Mouse (Mus musculus) mesoderm, embryonic 11.5 days (tissue): ENCODE data around the gene Fibin.

Experiments
- DNase-seq: peaks from one replicate; pipeline ENCODE4 v3.0.0-alpha.2; 2012; ENCODE audit warnings: low read depth, low spot score

Fibin gene

DNA sequence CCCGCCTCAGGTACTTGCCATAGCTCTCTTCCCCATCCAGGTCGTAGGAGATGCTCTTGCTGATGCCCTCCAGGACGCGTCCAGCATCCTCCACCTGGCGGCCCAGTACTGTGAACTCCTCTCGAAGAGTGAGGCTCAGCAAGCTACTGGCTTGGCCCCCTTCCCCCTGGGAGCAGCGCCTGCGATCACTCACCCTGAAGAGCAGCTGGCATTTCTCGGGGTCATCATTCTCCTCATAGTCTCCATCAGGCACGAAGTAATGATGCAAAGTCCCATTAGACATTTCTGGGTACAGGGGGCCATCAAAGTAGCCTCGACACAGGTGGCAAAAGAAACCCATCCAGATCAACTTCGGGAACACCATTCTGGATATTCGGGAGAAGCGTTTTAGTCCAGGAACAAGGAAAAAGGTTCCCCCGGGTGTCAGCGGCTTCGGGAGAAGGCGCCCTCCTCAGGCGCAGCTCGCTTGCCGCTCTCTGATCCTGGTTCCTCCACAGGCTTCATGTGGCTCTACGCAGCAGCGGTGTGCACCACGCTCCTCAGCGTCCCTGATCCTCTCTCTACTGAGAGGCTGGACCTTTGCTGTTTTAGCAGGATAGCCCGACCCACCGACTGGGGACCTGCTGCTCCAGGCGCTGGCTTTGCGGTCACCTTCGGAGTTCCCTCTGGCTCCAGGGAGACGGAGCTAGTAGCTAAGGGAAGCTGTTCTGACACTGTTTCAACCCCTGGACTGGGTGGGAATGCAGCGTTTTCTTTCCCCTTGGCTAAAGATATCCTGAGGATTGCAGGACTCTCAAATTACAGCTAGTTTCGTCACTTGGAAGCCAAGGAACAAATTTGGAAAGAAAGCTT is at the start of gene Fibin:
Gene Fibin (minus strand): TSS at position 752 of the 852 bp plus-strand sequence.
- peak; percentile 60 for DNase-seq

DNA sequence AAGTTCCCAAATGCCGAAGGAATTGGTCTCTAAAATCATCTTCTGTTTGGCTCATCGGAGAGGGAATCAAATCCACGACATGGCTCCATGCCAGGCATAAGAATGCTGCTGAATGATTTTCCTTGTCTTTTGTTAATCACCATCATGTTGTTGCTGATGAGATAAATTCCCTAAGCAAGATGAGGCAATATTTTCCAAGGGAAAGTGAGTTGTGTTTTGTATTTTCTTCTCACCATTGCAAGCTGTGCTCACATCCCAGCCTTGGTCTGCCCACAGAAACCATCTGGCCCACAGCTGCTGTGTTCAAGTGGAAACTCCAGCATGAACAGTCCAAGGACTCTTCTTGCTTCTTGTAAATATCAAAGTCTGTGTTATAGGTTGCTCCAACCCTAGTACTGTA is 48.4 kb upstream of the Fibin start:
- no peak for DNase-seq

DNA sequence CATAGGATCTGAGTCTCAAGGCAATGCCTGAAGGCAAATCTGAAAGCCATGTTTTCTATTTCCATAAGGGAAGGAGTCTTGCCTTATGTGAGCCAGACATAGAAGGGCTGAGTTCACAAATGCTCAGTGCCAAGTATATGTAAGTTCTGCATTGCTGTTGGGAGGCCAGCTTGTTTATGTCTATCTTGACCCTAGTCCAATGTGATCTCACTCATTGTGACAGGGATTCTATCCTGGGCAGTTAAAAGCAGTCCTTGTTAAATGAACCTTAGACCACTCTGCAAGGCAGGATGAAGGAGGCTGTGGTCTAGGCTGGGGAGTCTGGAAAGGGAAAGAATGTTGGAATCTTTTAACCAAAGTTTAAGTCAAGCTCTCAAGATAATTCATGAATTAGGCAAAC is 45.8 kb upstream of the Fibin start:
- DNase-seq, result no peak

DNA sequence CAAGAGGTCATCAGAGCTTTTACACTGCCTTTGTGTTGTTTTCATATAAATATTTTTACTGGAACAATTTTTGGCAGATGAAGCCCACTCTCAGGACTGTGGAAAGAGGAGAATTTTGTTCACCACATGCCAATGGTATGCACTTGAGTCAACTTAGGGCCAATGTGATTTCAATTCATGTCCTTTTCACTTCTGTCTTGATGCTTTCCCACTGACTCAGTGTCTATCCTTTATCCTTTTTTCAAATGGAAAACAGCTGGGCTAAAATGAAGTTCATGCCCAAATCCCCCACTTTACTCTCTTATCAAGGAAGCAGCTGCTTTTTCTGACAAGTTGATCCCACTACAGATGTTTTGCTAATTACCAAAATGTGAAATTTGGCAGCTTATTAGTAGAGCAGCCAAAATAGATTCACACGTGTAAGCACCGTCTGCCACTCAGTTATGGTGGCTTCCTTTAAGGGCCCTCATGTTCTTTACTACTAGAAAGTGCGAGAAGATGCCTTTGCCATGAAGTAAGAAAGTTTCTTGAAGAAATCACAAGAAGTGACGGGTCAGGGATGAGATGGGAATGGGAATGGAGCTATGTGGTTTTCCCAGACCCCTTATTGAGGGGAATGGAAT is 29.8 kb upstream of the Fibin start:
- DNase-seq, result no peak

DNA sequence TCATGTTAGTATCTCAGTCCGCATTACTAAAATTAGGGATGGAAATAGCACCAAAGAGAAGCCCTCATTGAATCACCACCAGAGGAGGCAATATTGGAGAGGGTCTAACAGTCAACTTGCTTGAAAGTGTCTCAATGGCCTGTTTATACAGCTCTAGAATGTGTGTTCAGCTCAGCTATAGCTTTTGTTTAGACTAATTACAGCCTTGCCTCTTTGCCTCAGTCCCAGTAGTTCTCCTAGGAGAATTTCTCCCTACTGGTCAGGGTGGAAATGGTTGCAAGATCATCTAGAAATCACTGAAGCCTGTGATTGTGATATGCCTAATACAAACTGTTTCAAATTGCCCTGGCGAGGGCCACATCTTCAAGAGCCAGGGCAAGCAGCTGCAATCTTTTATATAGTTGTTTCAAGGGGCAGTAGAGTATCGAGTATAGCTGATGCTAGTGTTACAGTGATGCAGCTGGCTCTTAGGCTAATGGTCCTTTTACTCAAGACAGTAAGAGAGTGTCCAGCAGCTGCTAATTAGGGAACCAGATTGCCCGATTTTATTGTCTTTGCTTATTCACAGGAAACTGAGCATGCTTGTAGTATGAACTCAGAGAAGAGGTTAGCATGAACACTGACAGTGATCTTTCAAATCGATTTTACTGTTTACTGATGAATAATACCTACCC is 27.9 kb upstream of the Fibin start:
- no peak for DNase-seq

DNA sequence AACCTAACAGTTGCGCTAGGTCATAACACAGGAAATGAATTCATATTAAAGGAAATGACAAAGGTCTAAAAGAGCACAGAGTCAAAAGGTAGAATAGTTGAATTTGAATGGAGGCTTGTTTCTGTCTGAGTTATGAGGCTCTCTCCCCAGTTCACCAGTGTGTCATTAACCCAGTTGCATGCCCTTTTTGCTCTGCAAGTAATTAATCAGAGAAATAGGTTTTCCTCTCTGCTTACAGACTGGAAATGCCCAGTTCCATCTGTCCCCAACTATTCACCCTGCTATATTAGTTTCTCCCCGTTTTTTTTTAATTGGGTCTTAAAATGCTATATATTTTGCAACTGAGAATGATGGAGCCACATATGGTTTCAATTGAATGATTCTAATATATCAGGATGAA is 16.8 kb upstream of the Fibin start:
- peak; percentile 57 for DNase-seq

DNA sequence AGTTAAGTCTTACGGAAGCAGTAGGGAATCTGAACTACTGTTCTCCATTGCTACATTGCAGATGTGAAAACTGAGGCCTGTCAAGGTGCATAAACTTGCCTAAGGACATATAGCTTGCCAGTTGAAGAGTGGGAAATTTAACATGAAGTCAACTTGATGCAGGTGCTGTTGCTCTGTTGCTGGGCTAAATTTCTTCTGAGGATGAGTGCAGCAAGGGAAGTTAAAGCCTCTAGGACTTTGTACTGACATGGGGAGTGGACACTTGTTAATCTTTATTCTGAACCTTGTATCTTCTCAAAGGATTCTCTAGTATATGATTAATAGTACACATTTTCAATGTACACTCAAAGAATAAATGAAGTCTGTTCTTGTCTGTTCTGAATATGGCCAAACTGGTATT is 13.7 kb upstream of the Fibin start:
- DNase-seq, result no peak

DNA sequence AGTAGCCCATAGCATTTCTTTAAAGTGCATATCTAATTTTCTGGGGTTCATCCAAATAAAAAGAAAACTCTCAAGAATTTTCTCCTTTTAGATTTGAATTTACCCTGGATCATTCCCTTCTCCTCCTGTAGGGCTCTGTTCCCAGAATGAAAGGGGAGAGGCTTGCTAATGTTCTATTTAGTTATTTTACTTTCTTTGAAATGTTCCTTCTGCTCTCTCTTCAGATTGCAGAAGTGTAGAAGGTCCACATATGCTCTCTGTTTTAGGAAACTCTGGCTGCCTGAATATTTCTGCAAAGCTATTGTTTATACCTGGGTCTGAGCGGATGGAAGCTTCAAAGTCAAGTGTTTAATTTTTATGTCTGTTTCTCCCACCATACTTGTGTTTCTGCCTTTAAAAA is 12.5 kb upstream of the Fibin start:
- DNase-seq, result no peak

DNA sequence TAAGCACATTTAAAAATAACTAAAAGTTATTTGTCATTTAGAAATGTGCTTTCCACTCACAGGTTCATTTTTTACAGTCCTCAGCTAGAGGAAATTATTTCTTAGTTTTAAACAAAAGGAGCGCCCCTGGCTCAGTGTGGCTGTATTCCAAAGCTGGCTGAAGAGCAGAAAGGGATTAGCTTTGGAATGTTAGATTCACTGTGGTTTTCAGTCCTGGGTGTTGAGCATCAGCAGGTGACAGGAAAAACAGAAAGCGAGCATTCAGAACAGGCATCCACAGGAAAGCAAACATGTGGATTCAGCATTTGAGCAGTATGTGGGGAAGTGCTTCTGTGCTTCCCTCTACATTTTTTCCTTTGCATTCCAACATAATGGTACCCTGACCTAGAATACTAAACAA is 10.2 kb upstream of the Fibin start:
- no peak for DNase-seq

DNA sequence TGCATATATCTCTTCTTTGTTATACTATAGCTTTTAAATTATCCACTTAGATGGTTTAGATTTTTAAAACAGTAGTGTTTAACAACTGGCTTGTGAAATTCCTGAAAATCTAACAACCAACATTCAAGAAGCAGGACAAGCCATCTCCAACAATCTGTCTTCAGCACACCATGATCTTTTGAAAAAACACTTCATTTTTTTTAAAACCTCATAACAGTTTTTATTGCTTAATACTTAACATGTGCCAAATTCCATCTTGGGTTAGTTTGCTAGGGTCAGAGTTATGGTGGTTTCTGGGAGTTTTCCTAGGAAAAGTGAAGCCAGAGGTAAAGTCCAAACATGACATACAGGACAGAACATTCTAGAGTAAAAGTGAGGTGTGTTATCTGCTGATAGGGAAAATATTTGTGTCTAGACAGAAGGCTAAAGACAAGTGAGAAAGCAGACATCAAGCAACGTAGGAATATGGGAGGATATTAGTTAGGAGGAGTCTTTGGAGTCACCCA is 4.5 kb upstream of the Fibin start:
- no peak for DNase-seq

DNA sequence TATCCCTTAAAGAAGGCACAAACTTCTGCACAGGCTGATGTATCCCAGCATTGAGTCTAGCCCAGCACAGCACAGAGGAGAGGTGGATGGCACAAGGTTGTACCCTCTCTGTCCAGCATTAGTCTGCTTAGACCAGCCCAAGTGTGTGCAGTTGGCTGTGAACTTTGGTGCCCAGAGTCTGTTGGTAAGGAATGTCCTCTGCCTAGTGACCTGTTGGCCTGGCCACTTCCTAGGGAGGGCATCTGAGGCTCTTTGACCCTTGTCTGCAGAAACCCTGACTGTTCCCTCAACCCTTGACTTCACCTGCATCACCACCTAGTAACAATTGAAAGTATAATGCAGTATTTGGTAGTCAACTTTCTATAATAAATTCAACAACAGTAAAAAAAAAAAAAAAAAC is 2.4 kb upstream of the Fibin start:
- no peak for DNase-seq

DNA sequence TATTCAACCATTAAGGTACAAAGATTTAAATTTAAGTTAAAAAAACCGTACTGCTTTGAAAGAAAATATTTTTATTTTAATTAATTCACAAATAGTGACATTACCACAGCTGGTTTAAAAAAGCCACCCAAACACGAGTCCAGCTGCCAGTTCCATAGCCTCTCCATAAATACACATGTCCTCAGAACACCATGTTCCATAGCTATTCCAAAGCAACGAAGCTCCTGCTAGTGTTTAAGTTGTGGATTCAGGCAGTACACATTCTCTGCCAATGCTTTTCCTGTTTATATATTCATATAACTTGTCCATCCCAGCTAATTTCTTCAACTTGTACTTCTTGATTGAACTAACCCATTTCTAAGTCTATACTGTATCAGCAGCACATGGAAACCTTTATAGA is 872 bp upstream of the Fibin start:
- DNase-seq, result no peak

DNA sequence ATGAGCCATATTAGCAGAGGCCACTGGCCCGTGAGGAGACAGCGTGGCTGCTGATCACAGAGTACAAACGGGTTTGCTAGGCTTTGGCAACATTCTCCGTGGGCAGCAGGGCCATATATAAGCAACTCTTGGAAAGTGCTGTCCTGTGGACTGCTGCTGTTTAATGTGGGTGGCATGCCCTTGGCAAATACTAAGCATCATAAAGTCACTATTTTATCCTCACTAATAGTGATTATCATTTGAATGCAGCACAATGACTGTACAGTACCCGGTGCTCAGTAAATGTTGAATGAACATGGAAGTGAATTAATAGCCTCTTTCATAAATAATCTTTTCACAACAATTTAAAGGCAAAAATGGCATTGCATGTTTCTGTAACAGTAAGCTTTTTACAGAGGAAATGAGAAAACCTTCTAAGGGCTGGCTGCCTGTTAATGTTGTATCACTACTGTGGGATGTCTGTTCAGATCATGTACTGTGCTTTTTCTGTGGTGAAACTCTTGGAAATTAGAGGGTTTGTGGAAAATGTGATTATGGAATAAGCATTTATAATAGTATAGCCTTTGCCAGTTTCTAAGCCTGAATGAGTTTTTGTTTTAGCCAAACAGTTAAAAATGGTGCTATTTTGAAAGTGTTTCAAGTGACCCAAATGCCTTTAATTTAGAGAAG is 9.5 kb downstream of the Fibin start:
- DNase-seq, result no peak

DNA sequence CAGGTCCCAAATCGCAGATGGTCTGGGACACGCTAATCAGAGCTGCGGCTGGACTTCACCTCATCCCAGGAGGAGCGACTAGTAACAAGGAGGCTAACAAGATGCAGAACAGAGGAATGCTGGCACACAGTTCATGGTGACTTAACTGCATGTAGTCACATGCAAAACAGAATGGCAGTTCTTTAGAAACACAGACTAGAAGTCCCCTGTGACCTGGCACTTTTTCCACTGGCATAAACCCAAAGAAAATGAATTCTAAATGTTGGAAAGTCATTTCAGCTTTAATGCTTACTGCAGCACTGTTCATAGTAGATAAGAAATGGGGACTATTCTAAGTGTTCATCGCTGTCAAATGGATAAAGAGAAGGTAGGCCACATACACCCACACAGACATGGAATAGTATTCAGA is 11.1 kb downstream of the Fibin start:
- DNase-seq, result no peak

DNA sequence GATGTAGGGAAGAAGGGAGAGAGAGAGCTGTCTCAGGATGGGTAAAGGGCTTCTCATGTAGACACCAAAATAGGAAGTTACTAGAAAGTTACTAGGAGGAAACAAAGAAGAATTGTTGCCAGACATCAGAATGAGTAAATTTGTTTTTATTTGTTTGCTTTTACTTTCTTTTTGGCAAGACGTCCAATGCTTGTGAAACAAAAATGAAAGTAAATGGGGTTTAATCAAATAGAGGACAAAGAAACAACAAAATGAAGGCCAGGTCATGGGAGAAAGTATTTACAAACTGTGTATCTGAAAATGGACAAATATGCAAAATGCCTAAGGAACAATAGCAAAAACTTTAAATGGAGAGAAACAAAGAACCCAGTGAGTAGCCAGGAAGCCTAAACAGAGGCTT is 11.6 kb downstream of the Fibin start:
- no peak for DNase-seq

DNA sequence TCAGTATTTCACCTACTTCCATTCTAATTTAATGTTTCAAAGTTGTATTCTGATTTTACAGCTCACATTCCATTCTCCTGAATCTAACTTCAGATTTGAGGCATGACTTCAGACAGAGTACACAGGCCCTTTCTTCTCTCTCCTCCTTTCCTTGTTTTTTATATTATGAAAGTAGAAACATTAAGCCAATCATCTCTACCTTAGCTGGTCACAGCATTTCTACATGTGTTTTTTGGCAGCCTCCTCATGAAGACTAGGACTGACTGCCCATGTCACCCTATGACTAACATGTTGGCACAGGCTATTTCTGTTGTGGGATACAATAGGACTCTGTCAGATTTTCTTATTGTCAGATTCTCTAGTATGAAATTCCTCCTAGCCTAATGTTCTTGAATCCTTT is 34.0 kb downstream of the Fibin start:
- no peak for DNase-seq

DNA sequence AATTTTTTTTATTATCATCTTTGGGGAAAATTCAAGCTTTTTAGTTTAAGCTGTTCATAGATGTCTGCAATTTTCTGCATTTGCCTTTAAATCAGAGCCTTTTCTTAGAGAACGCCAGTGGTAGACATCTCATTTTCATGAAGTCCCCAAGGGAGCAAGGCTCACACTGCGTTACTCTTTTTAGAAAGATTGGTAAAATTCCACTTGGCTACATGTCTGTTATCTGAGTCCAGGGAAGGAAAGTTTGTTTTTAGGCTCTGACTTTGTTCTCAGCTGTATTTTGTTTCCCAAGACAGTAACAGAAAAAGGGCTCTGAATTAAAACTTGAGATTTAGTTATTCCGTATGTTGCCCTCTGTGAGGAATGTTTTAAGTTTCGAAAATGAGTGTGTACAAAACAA is 43.0 kb downstream of the Fibin start:
- no peak for DNase-seq

DNA sequence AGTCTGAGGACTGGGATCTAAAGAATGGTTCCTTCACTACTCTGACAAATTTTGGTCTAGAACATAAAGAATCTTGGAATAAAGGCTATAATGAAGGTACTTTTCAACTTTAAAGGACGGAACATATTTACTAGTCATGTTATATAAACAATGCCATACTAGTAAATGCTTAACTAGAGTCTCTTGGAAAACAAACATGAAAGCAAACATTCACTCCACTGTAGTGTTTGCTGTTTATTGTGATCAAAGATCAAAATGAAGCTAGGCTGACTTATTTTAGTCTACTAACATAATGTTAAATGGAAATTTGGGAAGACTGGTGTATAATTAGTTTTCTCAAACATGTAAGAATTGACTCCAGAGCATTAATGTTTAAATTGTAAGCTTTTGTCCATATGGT is 43.7 kb downstream of the Fibin start:
- DNase-seq, result no peak

DNA sequence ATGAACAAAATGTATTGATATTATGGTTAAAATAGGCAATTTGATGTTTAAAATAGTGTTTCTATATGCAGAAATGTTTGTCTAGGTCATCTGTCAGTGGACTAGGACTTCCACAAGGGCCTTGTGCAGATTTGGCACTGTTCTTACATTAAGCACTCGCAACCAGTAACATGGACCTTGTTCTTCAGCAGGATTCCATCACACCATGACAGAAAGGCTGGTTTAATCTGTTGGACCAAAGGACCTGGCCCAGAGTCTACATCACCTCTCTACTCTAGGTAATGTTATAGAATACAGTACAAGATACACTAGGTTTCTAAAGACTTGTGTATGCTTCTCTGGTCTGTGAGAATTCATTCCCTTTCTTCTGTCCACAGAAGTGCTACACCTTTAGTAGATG is 44.3 kb downstream of the Fibin start:
- DNase-seq, result no peak

DNA sequence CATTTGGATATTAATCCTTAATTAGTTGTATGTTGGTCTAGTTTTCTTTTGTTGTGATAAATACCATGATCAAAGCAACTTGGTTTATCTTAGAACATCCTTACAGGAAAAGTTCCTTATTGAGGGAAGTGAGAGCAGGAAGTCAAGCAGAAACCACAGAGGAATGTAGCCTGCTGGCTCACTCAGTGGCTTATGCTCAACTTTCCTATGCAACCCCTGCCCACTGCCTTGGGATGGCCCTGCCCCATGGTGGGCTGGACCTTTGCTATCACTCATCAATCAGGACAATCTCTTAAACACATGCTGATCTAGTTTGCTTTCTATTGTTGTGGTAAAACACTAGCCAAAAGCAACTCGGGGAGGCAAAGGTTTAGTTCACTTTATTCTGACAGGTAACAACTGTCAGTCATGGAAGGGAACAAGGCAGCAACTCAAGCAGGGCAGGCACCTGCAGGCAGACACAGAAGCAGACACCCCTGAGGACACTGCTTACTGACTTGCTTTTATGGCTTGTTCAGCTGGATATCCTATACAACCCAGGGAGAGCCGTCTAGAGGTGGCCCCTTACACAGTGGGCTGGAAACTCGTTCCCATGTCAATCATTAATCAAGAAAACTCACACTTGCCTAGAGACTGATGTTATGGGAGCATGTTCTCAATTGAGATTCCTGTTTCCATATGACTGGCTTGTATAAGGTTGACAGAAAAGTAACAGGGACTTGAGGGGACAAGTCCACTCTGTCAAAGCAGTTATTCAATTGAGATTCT is 46.7 kb downstream of the Fibin start:
- no peak for DNase-seq

DNA sequence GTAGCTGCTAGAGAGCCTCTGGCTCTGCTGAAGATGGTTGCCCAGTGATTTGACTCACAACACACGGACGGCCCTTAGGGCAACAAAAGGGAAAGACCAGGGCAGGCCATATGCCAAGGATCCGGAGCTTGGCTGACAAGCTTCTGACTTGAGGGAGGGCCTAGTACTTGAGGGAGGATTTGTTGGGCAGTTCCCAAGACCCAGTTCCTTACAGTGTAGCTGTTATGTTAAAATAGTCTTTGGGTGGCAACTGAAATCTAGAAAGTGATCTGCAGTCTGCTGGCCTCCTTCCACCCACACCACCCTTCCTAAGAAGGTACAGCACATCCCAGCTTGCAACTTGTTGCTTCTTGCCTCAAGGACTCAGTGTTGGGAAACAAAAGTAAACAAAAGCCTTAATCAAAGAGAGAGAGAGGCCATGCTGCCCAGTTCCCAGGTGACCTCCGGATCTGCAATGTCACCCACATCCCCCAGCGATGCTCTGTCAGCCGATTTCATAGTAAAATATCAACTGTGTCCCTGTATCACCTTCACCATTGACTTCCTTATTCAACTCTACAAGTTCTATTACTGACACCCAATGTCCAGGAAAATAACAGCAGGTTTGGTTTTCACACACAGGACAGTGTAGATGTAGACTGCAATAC is 48.4 kb downstream of the Fibin start, which contains the start of gene Bbox1:
Gene Bbox1 (minus strand): TSS at position 52 of the 647 bp plus-strand sequence.
- no peak for DNase-seq
